Mouse (Mus musculus) intestine, embryonic 14.5 days (tissue): ENCODE data around the gene Olfr812. TPM values are rescaled to one million over a fixed set of nuclear protein-coding genes. Genes with fewer than 3 reads are reported as not detected.

Experiments used
- polyA plus RNA-seq: library from polyadenylated mRNA; unstranded; fragments of >200 nt; fragmentation: Nextera tagmentation; extraction: Ambion mirVana; gene quantifications from 2 replicates; pipeline ENCODE4 v1.2.1, GENCODE M21; 2014

Olfr812 gene
- polyA plus RNA-seq, 1 experiment from 2014 or later = not detected

Other genes with a start within 250 kb of the Olfr812 start
- gene Olfr796, start 233.5 kb downstream of the Olfr812 start, polyA plus RNA-seq = not detected in 2 replicates
- not detected in 2 replicates for gene Olfr798, start 218.2 kb downstream of the Olfr812 start, polyA plus RNA-seq
- not detected in 2 replicates for gene Olfr799, start 208.6 kb downstream of the Olfr812 start, polyA plus RNA-seq
- not detected in 2 replicates for gene Olfr800, start 188.4 kb downstream of the Olfr812 start, polyA plus RNA-seq
- not detected in 2 replicates for gene Olfr801, start 172.2 kb downstream of the Olfr812 start, polyA plus RNA-seq
- gene Olfr802, start 157.9 kb downstream of the Olfr812 start, polyA plus RNA-seq = not detected in 2 replicates
- not detected in 2 replicates for gene Olfr803, start 151.8 kb downstream of the Olfr812 start, polyA plus RNA-seq
- gene Olfr804, start 142.9 kb downstream of the Olfr812 start, polyA plus RNA-seq = not detected in 2 replicates
- gene Olfr805, start 116.7 kb downstream of the Olfr812 start, polyA plus RNA-seq = not detected in 2 replicates
- gene Olfr806, start 104.2 kb downstream of the Olfr812 start, polyA plus RNA-seq = not detected in 2 replicates
- not detected in 2 replicates for gene Olfr807, start 88.3 kb downstream of the Olfr812 start, polyA plus RNA-seq
- not detected in 2 replicates for gene Olfr808, start 80.6 kb downstream of the Olfr812 start, polyA plus RNA-seq
- gene Olfr809, start 71.5 kb downstream of the Olfr812 start, polyA plus RNA-seq = not detected in 2 replicates
- not detected in 2 replicates for gene Olfr810, start 51.2 kb downstream of the Olfr812 start, polyA plus RNA-seq
- not detected in 2 replicates for gene Olfr811, start 41.7 kb downstream of the Olfr812 start, polyA plus RNA-seq
- not detected in 2 replicates for gene Olfr813, start 9.3 kb upstream of the Olfr812 start, polyA plus RNA-seq
- gene Olfr814, start 33.8 kb upstream of the Olfr812 start, polyA plus RNA-seq = not detected in 2 replicates
- gene Olfr815, start 59.8 kb upstream of the Olfr812 start, polyA plus RNA-seq = not detected in 2 replicates
- not detected in 2 replicates for gene Olfr816, start 69.5 kb upstream of the Olfr812 start, polyA plus RNA-seq
- gene Olfr818, start 103.0 kb upstream of the Olfr812 start, polyA plus RNA-seq = not detected in 2 replicates
- not detected in 2 replicates for gene Olfr819, start 121.2 kb upstream of the Olfr812 start, polyA plus RNA-seq
- not detected in 2 replicates for gene Olfr247, start 130.0 kb upstream of the Olfr812 start, polyA plus RNA-seq
- gene Gm10310, start 139.0 kb upstream of the Olfr812 start, polyA plus RNA-seq = not detected in 2 replicates
- not detected in 2 replicates for gene Olfr820, start 166.5 kb upstream of the Olfr812 start, polyA plus RNA-seq
- gene Olfr821, start 184.3 kb upstream of the Olfr812 start, polyA plus RNA-seq = not detected in 2 replicates
- not detected in 2 replicates for gene Olfr822, start 225.1 kb upstream of the Olfr812 start, polyA plus RNA-seq